Mouse (Mus musculus): ENCODE results near the gene Fbxo46.

DNA sequence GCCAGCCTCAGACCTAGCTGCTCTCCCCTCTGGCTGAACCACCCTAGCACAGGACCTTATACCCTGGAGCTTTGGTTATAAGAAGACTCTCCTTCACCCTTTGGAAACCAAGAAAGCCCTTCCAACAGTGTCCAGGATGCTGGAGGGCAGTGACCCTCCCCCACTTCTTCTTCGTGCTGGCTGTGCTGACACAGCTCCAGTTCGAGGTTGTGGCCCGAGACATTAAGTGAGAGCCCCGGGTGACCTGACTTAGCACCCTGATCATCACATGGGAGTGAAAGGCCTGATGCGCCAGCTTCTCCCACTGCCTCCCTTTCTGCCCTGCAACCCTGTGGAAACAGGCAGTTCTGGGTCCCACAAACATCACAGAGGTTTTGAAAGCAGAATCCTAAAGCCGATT lies 34.2 kb upstream of the Fbxo46 start:
- TF ChIP-seq POLR2A (IDR thresholded peaks at IDR 0.05; ENCODE audit: control insufficient read depth, extremely low read depth, insufficient read depth, low read length, poor library complexity) (no peak), CTCF (IDR thresholded peaks at IDR 0.05; ENCODE audit: borderline replicate concordance, control insufficient read depth, extremely low read depth, insufficient read depth, low read length, poor library complexity) (no peak)
